Mouse (Mus musculus) heart, embryonic 11.5 days (tissue): ENCODE measurements around the gene Cacna1s. TPM values are rescaled to one million over a fixed set of nuclear protein-coding genes. Genes with fewer than 3 reads are reported as not detected.

Experiments
- ATAC-seq: fragments of 200-750 bp; cut with Nextera tagmentation; replicated peaks from 2 replicates; pipeline ENCODE4 v1.8.0; 2017; ENCODE audit warnings: moderate library complexity; ENCODE audit not compliant: insufficient number of reproducible peaks, low FRiP score, low TSS enrichment
- H3K27ac ChIP-seq: fragments of 300-500 bp; sonication (generic); 2 replicates; pipeline ENCODE4 v1.5.1; 2014; ENCODE audit warnings: mild to moderate bottlenecking, low read depth, low read length
- H3K27me3 ChIP-seq: fragments of 300-500 bp; sonication (generic); 2 replicates; pipeline ENCODE4 v1.6.1; 2014; ENCODE audit warnings: mild to moderate bottlenecking, low read length, mixed read lengths; ENCODE audit not compliant: control insufficient read depth, insufficient read depth
- H3K36me3 ChIP-seq: fragments of 300-500 bp; sonication (generic); 2 replicates; pipeline ENCODE4 v1.6.1; 2014; ENCODE audit warnings: mild to moderate bottlenecking, low read length, moderate library complexity, mixed read lengths; ENCODE audit not compliant: control insufficient read depth, insufficient read depth
- H3K4me1 ChIP-seq: fragments of 300-500 bp; sonication (generic); 2 replicates; pipeline ENCODE4 v1.6.1; 2014; ENCODE audit warnings: low read length; ENCODE audit not compliant: control insufficient read depth, insufficient read depth
- H3K4me2 ChIP-seq: fragments of 300-500 bp; sonication (generic); 2 replicates; pipeline ENCODE4 v1.6.1; 2014; ENCODE audit warnings: mild to moderate bottlenecking, moderate library complexity
- H3K4me3 ChIP-seq: fragments of 300-500 bp; sonication (generic); 2 replicates; pipeline ENCODE4 v1.5.1; 2014; ENCODE audit warnings: low read depth, low read length
- H3K9ac ChIP-seq: fragments of 300-500 bp; sonication (generic); 2 replicates; pipeline ENCODE4 v1.6.1; 2014; ENCODE audit warnings: mild to moderate bottlenecking, low read depth, low read length, moderate library complexity
- H3K9me3 ChIP-seq: fragments of 300-500 bp; sonication (generic); replicated peaks from 2 replicates; pipeline ENCODE4 v1.6.1; 2016; ENCODE audit warnings: low read length; ENCODE audit not compliant: control insufficient read depth
- WGBS: fragments of 180-500 bp; shearing (Covaris S2); extraction: QIAGEN DNeasy Blood & Tissue Kit; methylation state at CpG from one replicate; pipeline ENCODE4 v1.1.7; 2014; ENCODE audit not compliant: insufficient replicate concordance; 5-methylcytosine and 5-hydroxymethylcytosine counted together
- polyA plus RNA-seq: library from polyadenylated mRNA; unstranded; fragments of >200 nt; fragmentation: Nextera tagmentation; extraction: Ambion mirVana; gene quantifications from 2 replicates; pipeline ENCODE4 v1.2.1, GENCODE M21; 2014

Cacna1s gene
- polyA plus RNA-seq, 1 experiment from 2014 or later: 0.79 TPM

- H3K36me3 ChIP-seq: no peaks in the 10 kb centered on the region
- peaks cover 82% of the 10 kb centered on the region for H3K4me1 ChIP-seq
- no peak overlapping the region for H3K4me3 ChIP-seq
- peak overlapping the region; percentile 88 for H3K27ac ChIP-seq
- 12% methylated on average over 10 of the region's 10 CpGs for WGBS
- peak overlapping the region; percentile 40 for H3K4me2 ChIP-seq
- peak overlapping the region; percentile 54 for H3K9ac ChIP-seq
- no peak for ATAC-seq
- no peaks in the 10 kb centered on the region for H3K9me3 ChIP-seq
- H3K27me3 ChIP-seq: no peaks in the 10 kb centered on the region
Observed at GRCm38 (mm10) chr1:136138191-136138830, 85.8 kb downstream of the Cacna1s start.

DNA sequence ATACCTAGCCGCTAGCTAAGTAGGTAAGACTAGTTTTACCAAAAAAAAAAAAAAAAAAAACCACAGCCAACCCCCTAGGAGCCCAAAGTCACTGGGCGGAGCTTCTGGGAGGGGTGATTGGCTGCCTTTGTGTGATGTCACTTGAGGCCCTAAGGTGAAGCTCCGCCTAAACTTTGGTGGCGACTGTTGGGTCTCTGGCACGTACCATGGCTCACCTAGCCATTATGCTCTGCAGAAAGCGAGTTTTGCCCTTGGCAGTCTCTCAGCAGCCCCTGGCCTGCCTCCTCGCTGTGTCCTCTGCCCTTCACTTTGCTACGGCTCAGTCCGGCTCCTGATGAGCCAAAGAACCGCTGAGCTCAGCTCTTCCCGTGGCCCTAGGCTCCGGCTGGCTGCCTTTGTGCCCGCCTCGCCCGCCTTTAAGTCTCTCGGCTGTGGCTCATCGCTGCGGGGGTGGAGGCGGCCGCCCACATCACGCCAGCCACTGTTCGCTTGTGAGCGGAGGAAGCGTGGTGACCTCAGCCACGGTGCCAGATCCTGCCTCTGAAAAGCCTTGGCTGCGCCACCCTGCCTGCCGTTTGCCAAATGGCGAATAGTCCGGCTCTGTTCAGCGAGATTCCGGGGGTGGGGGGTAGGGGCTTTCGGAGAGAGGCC, 87.6 kb downstream of the Cacna1s start:
- ATAC-seq: peak; percentile 84
- WGBS: 1% methylated on average over 32 of the region's 32 CpGs

DNA sequence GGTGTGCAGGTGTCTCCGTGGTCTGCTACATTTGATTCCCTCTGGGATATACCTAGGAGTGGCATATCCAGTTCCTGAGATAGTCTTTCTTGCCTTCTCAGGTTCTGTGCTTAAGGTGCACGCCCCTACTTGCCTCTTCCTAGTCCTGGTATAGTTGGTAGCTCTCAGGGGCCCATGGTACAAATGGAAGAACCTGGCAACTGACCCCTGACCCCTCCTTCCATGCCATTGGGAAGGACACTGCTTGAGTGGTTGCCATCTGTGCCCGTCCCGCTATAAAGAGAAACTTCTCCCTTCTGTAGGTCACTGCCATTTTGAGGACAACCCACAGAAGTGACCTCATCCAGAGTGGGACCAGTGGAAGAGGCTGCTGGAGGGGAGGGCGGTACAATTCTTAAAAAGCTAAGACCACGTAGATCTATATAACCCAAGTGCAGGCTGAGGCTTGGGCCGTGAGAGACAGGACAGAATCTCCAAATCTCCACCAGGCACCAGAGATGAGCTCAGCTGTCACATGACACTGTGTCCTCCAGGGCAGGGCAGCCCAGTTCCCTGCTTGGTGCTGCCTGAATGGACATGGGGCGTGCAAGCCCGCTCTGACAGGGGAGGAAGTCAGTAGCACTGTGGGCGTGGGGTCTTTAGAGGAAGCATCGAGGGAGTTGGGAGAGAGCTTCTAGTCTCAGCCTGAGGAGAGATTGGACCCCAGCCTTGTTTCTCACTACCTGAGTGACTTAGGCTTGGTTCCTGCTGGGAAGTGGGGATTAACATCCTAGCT, 88.8 kb downstream of the Cacna1s start:
- ATAC-seq: no peak
- no peak overlapping the region for H3K4me2 ChIP-seq
- H3K9me3 ChIP-seq: no peaks in the 10 kb centered on the region
- H3K27me3 ChIP-seq: no peaks in the 10 kb centered on the region
- H3K9ac ChIP-seq: no peak overlapping the region
- 73% methylated on average over 11 of the region's 11 CpGs for WGBS
- H3K4me3 ChIP-seq: no peak overlapping the region
- no peaks in the 10 kb centered on the region for H3K36me3 ChIP-seq
- no peak overlapping the region for H3K27ac ChIP-seq
- peaks cover 52% of the 10 kb centered on the region for H3K4me1 ChIP-seq

More for the DNA sequence above, 87.6 kb downstream of the Cacna1s start:
- Histone ChIP-seq H3K27me3 (no peaks in the 10 kb centered on the region), H3K9ac (peak overlapping the region; percentile 88), H3K4me2 (peak overlapping the region; percentile 95), H3K4me1 (peaks cover 64% of the 10 kb centered on the region), H3K36me3 (no peaks in the 10 kb centered on the region), H3K4me3 (peak overlapping the region; percentile 59), H3K9me3 (no peaks in the 10 kb centered on the region), H3K27ac (peak overlapping the region; percentile 90)

DNA sequence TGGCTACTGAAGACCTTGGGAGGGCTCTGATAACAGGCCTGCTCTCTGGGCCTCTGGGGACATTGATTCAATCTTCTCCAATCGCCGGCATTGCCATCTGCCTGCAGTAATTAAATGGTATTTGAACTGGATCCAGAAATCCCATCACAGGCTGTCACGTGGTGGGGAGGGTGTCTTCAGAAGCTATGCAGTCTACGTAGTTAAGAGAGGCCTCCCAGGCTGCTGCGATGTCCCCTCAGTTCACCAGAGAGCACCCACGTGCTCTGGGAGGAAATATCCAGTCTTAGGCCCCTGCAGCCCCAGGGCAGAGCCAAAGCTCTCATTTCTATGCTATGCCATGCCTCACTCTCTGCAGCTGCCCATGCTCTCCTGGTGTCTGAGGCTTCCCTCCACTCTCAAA, 89.8 kb downstream of the Cacna1s start:
- Histone ChIP-seq H3K4me3 (no peak overlapping the region), H3K4me1 (peaks cover 42% of the 10 kb centered on the region), H3K9me3 (no peaks in the 10 kb centered on the region), H3K36me3 (no peaks in the 10 kb centered on the region), H3K4me2 (no peak overlapping the region), H3K27ac (no peak overlapping the region), H3K27me3 (no peaks in the 10 kb centered on the region), H3K9ac (no peak overlapping the region)
- ATAC-seq: no peak
- 25% methylated on average over 6 of the region's 6 CpGs for WGBS

DNA sequence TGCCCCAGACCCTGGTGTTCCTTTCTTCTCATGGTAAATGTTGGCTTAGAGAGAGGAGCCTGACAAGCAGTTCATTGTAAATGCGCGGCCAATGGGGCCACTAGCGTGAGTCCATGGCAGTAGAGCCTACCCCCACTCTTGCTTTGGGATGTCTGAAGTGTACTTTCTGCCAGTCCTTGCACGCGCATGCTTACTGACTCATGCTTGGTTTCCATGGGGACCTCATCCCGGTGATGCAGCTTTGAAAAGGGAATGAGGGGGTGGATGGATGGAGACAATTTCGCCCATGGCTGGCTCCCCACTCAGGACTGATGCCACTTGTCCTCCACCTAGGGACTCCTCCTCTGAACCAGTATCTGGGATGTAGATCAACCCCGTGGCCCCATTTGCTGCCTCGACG, 91.0 kb downstream of the Cacna1s start:
- Histone ChIP-seq H3K9me3 (no peaks in the 10 kb centered on the region), H3K27ac (no peak overlapping the region), H3K4me3 (no peak overlapping the region), H3K4me2 (no peak overlapping the region), H3K9ac (no peak overlapping the region), H3K4me1 (peaks cover 30% of the 10 kb centered on the region), H3K36me3 (no peaks in the 10 kb centered on the region), H3K27me3 (no peaks in the 10 kb centered on the region)
- 89% methylated on average over 10 of the region's 10 CpGs for WGBS
- no peak for ATAC-seq

DNA sequence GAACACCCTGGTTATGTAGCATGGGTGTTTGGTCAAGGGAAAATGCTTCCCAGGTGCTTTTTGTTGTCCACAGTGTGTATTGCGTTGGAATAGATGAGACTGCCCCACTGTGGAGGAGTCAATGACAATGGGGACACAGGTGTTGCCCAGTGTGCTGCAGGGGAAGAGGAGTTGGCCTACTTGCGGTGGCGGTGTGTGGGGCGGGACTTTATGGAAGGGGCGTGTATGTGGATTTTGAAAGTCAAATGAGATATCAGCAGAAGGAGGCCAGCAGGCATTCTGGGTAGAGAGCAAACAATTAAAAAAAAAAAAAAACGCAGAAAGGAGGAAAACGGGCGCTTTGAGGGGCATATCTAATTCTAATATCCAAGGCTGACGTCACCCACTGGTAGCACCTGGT, 97.2 kb downstream of the Cacna1s start:
- Histone ChIP-seq H3K9ac (no peak overlapping the region), H3K27me3 (no peaks in the 10 kb centered on the region), H3K4me2 (no peak overlapping the region), H3K36me3 (peaks cover 6% of the 10 kb centered on the region; the same call in 1 of the 2 replicates), H3K4me1 (no peaks in the 10 kb centered on the region), H3K9me3 (no peaks in the 10 kb centered on the region), H3K27ac (no peak overlapping the region), H3K4me3 (no peak overlapping the region)
- no peak for ATAC-seq
- 87% methylated on average over 9 of the region's 9 CpGs for WGBS

DNA sequence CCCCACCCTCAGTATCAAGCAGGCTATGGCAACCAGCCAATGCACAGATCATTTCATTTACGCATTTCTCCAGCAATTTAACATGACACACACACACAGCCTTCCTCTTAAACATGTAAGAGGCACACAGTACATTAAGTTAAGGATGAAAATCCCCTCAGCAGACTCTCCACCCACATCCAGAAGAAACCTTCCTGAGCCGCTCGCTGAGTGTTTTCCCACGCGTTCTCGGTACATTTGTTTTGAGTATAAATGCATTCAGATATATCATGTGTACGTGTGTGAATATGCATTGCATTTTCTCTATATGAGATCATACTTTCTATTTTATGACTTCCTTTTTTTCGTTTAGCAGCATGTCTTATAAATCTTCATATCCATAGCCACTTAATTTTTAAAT, 98.8 kb downstream of the Cacna1s start:
- H3K9me3 ChIP-seq: no peaks in the 10 kb centered on the region
- no peak overlapping the region for H3K4me3 ChIP-seq
- H3K4me1 ChIP-seq: no peaks in the 10 kb centered on the region
- ATAC-seq: no peak
- WGBS: 85% methylated on average over 8 of the region's 8 CpGs
- no peak overlapping the region for H3K4me2 ChIP-seq
- H3K27ac ChIP-seq: no peak overlapping the region
- H3K36me3 ChIP-seq: peaks cover 6% of the 10 kb centered on the region; the same call in 1 of the 2 replicates
- H3K9ac ChIP-seq: no peak overlapping the region
- no peaks in the 10 kb centered on the region for H3K27me3 ChIP-seq

DNA sequence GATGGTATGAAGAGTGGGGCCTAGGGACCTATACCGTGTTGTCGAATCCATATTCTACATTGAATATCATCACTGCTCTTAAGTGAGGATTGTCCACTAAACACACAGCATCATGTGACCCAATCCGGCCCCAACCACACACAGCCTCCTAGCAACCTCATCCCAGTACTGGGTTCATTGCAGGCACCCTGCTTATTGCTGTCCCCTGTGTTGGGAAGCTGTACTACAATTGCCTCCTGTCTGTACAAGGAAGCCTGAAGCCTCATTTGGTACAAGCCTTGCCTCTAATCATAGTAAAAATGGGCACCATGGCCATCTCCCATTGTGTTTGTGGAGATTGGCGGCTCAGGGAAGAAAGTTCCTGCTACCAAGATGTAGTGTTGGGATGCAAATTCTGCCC, 103.8 kb downstream of the Cacna1s start:
- Histone ChIP-seq H3K27me3 (no peaks in the 10 kb centered on the region), H3K4me3 (no peak overlapping the region), H3K4me1 (no peaks in the 10 kb centered on the region), H3K9ac (no peak overlapping the region), H3K27ac (no peak overlapping the region), H3K9me3 (no peaks in the 10 kb centered on the region), H3K4me2 (no peak overlapping the region), H3K36me3 (peaks cover 6% of the 10 kb centered on the region; the same call in 1 of the 2 replicates)
- 92% methylated on average over 4 of the region's 4 CpGs for WGBS
- no peak for ATAC-seq
